Mouse (Mus musculus) heart, postnatal 4 days (tissue): ENCODE results near the gene Cyp2t4. TPM values are rescaled to one million over a fixed set of nuclear protein-coding genes. Genes with fewer than 3 reads are reported as not detected.

Source experiments
- DNase-seq: peaks from one replicate; pipeline ENCODE4 v3.0.0; 2021
- total RNA-seq, 2 experiments: library from RNA; stranded (reverse); gene quantifications; 2 replicates each; pipeline ENCODE4 v1.2.3; 2021

Cyp2t4 gene
- total RNA-seq = not detected

GRCm38 (mm10) chr7:27153205-27153764 is at the start of gene Cyp2t4:
Cyp2t4 (plus strand) TSS chr7:27153714.
- DNase-seq = peak; percentile 52

GRCm38 (mm10) chr7:27104882-27105281 is 48.6 kb upstream of the Cyp2t4 start:
- no peak for DNase-seq

- DNase-seq = no peak
Observed at GRCm38 (mm10) chr7:27110327-27110726, 43.2 kb upstream of the Cyp2t4 start.

- DNase-seq = no peak
Observed at GRCm38 (mm10) chr7:27111038-27111437, 42.5 kb upstream of the Cyp2t4 start.

GRCm38 (mm10) chr7:27111987-27112386 is 41.5 kb upstream of the Cyp2t4 start:
- DNase-seq = no peak

- DNase-seq = no peak
Observed at GRCm38 (mm10) chr7:27118033-27118511, 35.4 kb upstream of the Cyp2t4 start.

GRCm38 (mm10) chr7:27119676-27120075 is 33.8 kb upstream of the Cyp2t4 start, which contains the start of gene Cyp2f2:
Cyp2f2 (plus strand) TSS chr7:27119909.
- no peak for DNase-seq

GRCm38 (mm10) chr7:27124305-27124832 is 29.1 kb upstream of the Cyp2t4 start:
- DNase-seq = no peak

- no peak for DNase-seq
Observed at GRCm38 (mm10) chr7:27124969-27125368, 28.5 kb upstream of the Cyp2t4 start.

GRCm38 (mm10) chr7:27128162-27128561 is 25.4 kb upstream of the Cyp2t4 start:
- peak; percentile 53 for DNase-seq

GRCm38 (mm10) chr7:27128946-27129345 is 24.6 kb upstream of the Cyp2t4 start:
- no peak for DNase-seq

- no peak for DNase-seq
Observed at GRCm38 (mm10) chr7:27129811-27130210, 23.7 kb upstream of the Cyp2t4 start.

GRCm38 (mm10) chr7:27130521-27131370 is 22.8 kb upstream of the Cyp2t4 start:
- no peak for DNase-seq

GRCm38 (mm10) chr7:27131387-27131786 is 22.1 kb upstream of the Cyp2t4 start:
- DNase-seq = no peak

- peak; percentile 70 for DNase-seq
Observed at GRCm38 (mm10) chr7:27132588-27132987, 20.9 kb upstream of the Cyp2t4 start.

GRCm38 (mm10) chr7:27133156-27133555 is 20.4 kb upstream of the Cyp2t4 start:
- DNase-seq = peak; percentile 50

GRCm38 (mm10) chr7:27133757-27134156 is 19.8 kb upstream of the Cyp2t4 start:
- no peak for DNase-seq

- DNase-seq = no peak
Observed at GRCm38 (mm10) chr7:27136410-27136996, 17.0 kb upstream of the Cyp2t4 start.

GRCm38 (mm10) chr7:27156005-27156404 is 2.5 kb downstream of the Cyp2t4 start:
- no peak for DNase-seq

- DNase-seq = no peak
Observed at GRCm38 (mm10) chr7:27158171-27158570, 4.7 kb downstream of the Cyp2t4 start.

GRCm38 (mm10) chr7:27159256-27159655 is 5.7 kb downstream of the Cyp2t4 start:
- DNase-seq = no peak

- DNase-seq = peak; percentile 91
Observed at GRCm38 (mm10) chr7:27159882-27160281, 6.4 kb downstream of the Cyp2t4 start.

GRCm38 (mm10) chr7:27160921-27161320 is 7.4 kb downstream of the Cyp2t4 start:
- DNase-seq = no peak
